Mouse (Mus musculus) mouse trophoblast stem cell (cell line): ENCODE measurements around the gene Hist1h2bc.
"Not testable (repeated sequence)": the region's sequence is repeated elsewhere in the genome, so short reads cannot be mapped to it uniquely, and the experiment has no call there.

Experiments used
- in situ Hi-C, 2 experiments: fragments of 300-500 bp; cut with MseI, MboI; formaldehyde crosslinking; loops; 2 replicates in 1 of 2; 3 replicates in 1 of 2; pipeline ENCODE4 v1.15.1; 2025

Hist1h2bc gene

DNA sequence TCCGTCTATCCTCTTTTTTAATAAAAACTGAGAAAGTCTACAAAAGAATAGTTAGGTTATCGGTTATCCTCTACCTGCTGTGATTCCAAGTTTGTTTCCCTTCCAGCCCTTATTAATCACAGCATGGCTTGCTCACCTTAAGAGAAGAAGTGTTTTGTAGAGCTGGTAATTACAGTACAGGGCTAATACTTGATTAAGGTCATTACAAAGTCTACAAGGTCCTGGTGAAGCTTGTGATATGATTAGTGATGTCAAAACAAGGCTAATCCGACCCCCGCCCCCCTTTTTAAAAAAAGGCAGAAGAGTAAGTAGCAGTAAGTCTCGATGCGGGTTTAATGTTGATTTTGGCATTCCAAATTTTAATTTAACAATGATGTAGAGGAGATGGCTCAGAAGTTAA lies 15.0 kb downstream of the Hist1h2bc start:
- in situ Hi-C loops = loop anchor here in 1 of 2 experiments (5.0 kb wide), 1 partner anchor 33 kb away; no protein-coding TSS in a partner anchor

DNA sequence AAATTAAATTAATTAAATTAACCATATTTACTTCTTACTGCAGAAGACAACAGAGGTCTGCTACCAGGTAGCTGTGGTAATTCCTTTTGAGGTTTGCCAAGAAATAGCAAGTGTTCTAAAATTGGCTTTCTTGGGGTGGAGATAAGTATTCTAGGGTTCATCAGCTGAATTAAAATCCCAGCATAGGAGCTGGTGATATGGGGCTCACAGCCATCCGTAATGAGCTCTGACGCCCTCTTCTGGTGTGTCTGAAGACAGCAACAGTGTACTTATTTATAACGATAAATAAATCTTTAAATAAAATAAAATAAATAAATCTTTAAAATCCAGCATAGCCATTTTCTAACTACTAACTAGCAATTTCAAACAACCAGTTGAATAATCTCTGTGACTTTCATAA lies 15.8 kb downstream of the Hist1h2bc start:
- in situ Hi-C loops = loop anchor here (5.0 kb wide), 2 partner anchors 33 to 38 kb away; partner anchors contain the start of gene Hist1h1c (in 1 of the 2)

DNA sequence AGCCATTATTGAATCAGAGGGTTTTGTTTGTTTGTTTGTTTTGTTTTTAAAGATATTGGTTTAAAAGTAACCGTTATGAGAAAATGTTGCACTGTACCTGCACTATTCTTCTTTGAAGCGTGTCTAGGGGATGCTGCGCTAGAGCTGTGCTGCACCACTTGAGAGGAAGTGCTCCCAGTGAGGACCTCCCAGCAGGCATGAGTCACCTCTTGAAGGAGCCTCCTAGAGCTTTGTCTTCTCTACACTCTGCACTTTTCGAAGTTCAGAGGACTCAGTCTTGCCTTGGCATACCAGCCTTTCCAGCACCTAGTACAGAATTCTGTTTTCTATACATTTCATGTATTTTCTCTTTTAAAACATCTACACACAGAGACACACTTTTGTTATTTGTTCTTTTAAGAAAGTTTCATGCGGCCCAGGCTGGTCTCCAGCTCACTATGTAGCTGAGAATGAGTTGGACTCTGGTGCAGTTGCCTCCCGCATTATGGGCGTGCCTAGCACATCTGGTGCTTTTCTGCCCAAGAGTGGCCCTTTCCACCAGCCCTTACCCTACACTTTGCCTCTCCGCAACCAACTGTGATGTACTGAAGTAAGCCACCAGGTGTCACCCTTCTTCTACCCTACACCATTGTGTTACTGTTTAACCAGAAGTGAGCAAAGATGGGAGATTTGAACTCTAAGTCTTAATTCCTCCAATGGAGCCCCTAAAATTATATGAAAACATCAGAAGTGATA lies 17.0 kb downstream of the Hist1h2bc start:
- in situ Hi-C loops = loop anchor here in 1 of 2 experiments (5.0 kb wide), 1 partner anchor 36 kb away; the partner anchor contains the start of gene Hist1h1c

DNA sequence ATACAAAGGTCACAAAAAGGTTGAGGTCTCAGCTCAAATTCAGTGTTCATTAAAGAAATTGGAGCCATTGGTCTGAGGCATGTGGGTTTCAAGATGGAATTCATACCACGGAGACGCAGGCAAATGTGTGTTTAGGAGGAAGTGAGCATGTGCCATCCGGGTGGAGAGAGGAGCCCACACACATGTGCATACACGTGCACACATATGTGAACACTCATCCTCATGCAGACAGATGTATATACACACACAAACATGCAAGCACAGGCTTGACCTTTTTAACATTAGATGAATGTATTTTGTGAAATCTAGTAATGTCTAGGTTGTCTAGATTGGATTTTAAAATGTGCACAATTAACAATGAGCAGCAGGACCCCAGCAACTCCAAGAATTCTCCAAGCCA lies 18.2 kb downstream of the Hist1h2bc start:
- in situ Hi-C loops = loop anchor here in 1 of 2 experiments (5.0 kb wide), 1 partner anchor 35 kb away; the partner anchor contains the start of gene Hist1h1c

DNA sequence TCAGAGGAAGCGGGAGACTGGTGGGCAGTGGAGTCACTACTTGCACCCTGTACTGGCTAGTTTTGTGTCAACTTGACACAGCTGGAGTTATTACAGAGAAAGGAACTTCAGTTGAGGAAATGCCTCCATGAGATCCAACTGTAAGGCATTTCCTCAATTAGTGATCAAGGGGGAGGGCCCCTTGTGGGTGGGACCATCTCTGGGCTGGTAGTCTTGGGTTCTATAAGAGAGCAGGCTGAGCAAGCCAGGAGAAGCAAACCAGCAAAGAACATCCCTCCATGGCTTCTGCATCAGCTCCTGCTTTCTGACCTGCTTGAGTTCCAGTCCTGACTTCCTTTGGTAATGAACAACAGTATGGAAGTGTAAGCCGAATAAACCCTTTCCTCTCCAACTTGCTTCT lies 18.8 kb downstream of the Hist1h2bc start:
- in situ Hi-C loops = loop anchor here in 1 of 2 experiments (5.0 kb wide), 1 partner anchor 34 kb away; the partner anchor contains the start of gene Hist1h1c

DNA sequence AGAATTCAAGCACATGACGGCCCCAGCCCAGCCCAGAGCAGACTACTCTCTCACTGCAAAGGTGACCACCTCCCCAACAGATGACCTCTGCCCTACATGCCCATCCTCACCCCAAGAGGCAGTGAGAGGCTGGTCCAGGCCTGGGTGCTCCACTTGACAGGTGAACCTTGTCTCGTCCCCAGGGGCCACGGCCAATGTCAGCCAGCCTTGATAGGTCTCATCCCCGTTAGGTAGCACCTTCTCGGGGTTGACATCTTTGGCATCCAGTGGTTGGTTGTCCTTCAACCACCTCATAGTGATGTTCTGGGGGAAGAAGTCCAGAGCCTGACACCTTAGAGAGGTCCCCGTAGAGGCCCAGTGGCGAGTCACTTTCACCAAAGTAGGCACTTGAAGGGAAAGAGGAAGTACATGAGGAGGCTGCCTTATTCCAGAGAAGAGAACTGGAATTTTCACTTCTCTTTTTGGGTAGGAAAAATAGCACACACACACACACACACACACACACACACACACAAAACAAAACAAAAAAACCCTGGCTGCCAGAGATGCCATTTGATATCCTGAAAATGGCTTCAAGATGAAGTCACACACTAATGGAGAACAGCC lies 21.9 kb downstream of the Hist1h2bc start:
- in situ Hi-C loops = no loop called here

DNA sequence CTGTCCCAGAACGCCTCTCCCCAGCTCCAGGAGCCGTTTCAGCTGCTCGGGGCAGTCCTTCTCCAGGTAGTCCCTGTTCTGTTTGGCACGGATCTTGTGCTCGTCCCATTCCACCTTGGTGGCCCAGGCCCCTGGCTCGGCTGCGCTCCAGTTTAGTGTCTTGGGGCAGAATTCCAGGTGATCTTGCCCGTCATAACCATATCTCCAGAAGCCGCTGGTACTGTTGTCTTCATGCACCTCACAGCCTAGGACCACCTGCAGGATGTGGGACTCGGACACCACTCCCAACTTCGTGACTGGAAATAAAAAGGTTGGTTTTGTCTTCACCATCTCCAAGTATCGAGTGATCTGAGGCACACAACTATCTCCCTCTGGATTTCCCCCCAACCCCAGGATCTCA lies 22.8 kb downstream of the Hist1h2bc start:
- in situ Hi-C loops = no loop called here

DNA sequence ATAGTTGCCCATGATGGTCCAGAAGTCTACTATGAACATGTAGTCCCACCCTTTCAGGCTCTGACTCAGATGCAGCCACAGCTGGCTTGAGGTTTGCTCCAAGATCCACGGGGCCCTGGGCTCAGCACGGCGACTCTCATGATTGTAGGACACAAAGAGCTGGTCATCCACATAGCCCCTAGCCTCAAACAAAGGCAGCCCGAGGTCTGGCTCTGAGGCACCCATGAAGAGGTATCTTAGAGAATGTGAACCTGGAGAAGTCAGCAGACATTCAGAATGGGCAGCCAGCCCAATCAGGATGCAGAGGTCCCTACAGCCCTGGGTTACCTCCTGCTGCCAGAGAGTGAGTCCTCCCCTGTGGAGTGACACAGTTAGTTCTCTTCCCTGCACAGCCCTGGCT lies 24.0 kb downstream of the Hist1h2bc start:
- in situ Hi-C loops = no loop called here

DNA sequence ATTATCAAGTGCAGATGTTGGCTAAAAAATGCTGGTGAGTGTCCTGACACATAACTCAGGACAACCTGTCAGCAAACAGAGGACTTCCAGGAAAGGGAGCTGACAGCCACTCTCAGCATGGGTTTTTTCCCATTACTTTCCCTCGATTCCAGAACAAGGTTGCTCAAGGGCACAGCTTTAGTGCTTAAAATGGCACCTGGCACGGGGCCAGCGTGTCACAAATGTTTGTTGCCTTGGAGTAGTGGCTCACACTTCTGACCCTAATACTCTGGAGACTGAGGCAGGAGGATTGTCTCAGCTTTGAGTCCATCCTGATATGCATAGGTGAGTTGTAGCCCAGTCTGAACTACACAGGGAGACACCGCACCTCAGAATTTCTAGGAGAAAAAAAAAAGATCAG lies 24.7 kb downstream of the Hist1h2bc start:
- in situ Hi-C loops = no loop called here

DNA sequence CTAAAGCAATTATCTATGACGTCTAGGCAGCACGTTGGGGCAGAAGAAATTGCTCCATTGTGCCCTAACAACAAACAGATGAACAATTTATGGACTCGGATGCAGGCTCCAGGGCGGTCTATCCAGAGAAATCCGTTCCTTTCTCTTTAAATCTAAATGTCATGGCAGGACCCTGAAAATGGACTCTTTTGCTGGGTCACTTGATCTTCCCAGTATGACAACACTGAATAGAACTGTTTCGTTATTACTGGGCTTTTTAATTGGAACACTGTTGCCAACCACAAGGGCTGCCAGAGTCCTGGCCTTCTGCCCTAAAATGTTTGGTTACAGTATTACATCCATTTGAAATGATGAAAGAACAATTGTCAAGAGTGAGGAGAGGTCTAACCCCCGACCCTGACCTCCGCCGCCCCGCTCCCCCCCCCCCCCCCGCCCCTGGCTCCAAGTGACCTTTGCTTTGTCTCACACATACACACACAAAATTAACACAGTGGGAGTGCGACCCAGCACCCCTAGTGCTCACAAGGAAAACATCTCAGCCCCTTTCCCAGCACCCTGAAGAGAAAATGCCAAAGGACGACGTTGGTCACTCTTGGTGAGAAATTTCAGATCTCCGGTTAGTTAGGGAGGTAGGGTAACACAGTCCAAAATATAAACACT lies 25.8 kb downstream of the Hist1h2bc start:
- in situ Hi-C loops = no loop called here

DNA sequence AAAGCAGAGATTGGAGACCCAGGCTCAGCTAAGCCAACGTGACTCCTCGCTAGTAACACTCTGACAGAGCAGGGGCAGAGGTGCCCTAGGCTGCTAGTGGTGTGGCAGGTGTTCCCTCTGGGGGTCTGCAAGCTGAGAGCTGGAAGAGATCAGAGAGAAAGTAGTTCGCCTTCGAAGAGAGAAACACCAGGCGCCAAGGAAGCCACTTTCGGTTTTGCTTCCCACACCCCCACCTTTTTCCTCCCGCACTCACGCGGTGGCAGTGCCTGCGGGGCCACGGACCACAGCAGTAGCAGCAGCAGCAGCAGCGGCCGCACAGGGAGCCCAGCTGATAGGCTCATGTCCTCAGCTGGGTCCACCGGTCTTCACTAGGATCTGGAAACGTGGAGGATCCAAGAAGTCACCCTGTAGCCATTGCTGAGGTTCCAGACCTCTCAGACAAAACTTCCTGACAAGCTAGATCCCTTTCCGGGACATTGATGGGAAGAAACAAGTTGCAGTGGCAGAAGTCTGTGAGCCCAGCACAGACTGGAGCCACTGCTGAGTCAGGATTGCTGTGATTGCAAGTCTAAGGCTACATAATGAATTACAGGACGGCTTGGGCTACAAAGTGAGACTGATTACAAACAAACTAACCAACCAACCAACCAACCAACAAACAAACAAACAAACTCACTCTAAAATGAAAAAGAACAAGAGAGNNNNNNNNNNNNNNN lies 26.5 kb downstream of the Hist1h2bc start, which contains the start of gene Hfe:
Hfe (minus strand) TSS at position 481 of the 716 bp plus-strand sequence.
- in situ Hi-C loops = no loop called here

DNA sequence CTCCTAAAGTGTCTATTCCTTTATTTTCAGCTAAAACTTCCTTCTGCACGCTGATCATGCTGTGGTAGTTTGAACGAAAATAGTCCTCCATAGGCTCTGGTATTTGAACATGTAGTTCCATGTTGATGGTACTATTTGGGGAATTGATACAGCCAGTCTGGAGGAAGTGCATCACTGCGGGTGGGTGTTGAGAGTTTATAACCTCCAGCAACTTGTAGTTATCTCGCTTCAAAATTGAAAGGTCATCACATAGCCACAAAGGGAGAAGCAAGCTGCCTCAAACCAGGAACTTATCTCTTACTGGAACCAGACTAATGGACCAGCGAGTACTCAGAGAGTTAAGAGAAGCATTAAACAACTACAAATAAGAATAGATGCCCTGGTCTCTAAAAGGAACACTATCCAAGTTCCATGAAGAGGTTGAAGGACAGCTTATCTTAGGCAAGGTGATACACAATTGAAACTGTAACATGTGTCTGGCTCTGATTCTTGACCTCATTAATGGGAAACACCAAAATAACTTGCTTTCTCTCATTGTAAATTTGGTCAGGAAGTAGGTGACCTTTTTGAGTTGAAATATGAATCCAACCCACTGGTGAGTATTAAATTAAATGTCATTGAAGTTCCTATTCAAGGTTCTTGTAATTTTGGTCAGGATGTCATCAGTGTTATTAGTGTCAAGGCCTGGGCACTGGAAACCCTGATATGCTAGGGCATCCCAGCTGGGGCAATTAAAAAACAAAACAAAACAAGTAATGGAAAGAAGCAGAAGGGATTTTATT lies 32.5 kb downstream of the Hist1h2bc start:
- in situ Hi-C loops = no loop called here

DNA sequence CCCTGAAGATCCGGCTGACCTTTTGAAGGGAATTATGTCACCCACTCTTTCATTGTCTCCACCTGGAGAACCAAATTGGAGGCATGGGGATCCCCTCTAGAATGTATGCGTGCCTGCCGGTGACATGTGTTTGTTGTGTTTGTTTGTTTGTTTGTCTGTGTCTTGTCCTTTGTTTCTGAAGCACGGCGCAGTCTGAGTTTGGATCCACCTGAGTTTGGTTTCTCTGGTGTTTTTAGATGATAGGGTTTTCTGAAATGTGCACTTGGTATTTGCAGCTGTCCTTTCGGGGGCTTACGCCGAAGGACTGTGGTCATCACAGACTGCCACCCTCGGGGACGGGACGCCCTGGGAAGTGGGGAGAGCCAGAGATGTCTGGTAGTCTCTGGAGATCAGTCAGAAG lies 33.2 kb downstream of the Hist1h2bc start:
- in situ Hi-C loops = no loop called here

DNA sequence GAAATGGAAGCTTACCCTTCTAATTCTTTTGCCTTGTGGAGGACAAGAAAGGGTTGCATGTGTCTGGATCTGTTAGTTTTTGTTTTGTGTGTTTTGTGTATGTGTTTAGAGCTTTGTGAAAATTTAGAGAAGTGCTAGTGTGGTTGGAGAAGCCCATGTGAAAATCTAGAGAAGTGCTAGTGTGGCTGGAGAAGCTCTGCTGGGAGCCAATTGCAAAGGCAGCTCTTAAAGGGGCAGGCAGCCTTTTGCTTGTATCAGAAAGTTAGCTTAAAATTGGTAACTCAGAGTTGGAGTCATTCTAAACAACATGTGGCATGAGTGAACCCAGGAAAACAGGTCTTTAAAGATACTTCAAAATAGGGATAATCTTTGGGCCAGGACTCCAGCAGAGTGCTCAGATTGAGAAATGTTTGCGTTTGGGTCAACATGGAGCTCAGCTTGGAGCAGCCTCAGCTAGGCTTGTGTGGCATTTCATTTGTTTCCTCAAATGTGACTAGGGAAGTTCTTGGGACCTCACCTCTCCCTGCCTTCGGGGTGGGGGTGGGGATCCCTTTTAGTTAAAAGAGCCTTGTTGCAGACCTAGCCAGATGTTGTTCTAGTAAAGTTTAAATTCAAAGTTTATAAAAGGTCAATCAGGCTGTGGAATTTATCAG lies 33.7 kb downstream of the Hist1h2bc start:
- in situ Hi-C loops = not testable (repeated sequence)

DNA sequence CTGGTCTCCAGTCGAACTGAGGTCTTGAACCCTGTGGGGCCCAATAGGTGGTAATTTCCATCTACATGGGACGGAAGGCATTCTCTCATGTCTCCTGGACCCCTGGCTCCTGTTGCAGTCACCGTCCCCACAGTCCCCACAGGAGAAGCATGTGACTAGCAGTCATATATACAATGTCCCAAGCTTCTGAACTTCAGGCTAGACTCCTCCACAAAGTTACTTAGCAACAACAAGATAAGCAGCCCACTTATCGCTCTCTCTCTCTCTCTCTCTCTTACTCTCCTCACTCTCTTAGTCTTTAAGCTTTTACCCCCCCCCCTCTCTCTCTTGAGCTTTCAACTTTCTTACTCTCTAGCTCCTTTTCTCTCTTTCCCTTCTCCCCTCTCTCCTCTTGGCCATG lies 40.2 kb downstream of the Hist1h2bc start:
- in situ Hi-C loops = no loop called here

DNA sequence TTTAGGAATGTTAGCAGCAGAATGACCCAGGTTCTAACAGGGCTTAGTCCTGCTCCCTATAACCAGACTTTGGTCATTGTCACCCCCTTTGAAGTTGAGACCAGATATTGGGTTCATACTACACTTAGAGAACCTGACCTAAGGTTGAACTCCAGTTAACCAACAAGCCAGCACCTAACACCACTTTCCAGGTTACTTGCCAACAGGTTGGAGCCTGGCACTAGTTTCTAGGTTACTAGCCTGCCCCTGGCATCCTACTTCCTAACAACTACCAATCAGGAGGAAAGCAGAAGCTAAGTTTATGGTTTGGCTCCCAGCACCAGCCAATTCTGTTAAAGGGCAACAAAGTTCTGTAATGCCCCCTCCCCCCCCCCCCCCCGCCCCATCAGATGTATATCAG lies 41.2 kb downstream of the Hist1h2bc start:
- in situ Hi-C loops = no loop called here

DNA sequence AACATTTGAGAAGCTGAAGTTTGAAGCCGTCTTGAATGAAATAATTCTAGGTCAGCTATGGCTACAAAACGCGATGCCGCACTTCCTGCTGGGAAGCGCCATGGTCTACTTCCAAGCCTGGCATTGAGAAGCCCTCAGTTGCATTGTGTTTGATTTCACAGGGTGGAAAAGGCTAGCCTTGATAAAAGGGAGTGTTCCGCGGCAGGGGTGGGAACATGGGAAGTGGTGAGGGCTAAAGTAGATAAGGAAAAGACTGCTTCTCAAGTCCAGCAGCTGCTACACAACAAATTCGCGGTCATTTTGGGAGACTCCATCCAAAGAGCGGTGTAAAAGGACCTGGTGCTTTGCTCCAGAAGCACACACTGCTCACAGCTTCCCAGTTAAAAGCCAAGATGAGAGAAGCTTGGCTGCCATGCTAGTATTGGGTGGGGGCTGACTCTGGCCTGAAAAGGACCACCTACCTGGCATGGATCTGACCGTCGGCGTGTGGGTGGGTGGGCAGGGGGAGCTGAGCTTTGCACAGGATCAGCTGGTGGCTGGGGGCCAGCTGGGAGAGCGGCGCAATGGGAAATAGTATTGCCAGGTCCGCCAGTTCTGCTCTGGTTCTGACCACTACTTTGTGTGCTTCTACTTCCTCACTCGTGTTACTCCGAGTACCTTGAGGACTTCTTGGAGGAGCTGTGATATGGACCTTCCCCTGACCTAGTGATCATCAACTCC lies 44.6 kb downstream of the Hist1h2bc start:
- in situ Hi-C loops = no loop called here

DNA sequence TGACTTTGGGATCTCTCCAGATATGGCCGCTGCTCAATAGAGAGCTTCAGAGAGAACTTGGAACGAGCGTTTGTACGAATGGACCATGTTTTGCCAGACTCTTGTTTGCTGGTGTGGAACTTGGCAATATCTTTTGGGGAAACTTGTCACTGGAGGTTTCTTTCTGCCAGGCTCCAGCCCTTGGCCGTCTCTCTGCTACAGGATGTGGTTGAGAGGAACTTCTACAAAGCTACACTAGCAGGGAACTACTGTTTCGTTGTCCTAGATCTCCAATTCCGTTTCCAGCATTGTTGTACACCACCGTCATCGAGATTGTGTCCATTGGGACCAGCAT lies 45.2 kb downstream of the Hist1h2bc start:
- in situ Hi-C loops = no loop called here

DNA sequence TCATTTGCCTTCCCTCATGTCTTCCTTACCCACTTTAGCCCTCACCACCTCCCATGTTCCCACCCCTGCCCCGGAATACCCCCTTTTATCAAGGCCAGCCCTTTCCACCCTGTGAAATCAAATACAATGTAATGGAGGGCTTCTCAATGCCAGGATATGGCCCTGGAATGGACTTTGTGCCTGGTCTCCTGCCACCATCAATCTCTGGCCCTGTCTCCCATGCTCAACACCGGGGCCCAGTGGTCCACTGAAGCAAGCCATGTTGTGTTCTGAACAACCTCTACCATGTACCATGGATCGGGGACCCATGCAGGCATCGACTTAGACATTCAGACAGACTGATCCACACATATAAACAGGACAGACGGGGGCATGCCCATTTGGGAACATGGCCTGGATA lies 45.7 kb downstream of the Hist1h2bc start:
- in situ Hi-C loops = loop anchor here in 1 of 2 experiments (5.0 kb wide), 1 partner anchor 32 kb away; the partner anchor contains the start of genes Hist1h1t and Hist1h4c

DNA sequence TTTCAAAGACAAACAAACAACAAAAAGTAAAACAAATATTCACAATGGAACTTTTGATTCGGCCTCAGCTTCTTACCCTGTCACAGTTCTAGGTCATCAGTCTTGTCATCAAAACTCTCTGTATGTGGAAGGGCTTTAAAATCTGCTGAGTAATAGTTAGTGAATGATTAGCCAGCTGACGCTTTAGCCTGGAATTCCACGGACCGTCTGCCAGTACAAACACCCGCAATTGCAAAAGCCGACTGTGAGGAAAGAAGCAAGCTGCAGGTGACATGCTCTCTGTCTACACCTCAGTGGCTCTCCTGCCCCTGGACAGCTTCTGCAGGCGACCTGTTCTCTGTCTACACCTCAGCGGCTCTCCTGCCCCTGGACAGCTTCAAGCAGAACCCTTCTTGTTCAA lies 46.5 kb downstream of the Hist1h2bc start:
- in situ Hi-C loops = loop anchor here in 1 of 2 experiments (5.0 kb wide), 1 partner anchor 33 kb away; the partner anchor contains the start of genes Hist1h1t and Hist1h4c
